Mouse (Mus musculus): ENCODE measurements around the gene Gm10961.

- no peak for TF ChIP-seq CTCF (IDR thresholded peaks at IDR 0.05)
- TF ChIP-seq EP300 (IDR thresholded peaks at IDR 0.05), result no peak
Measured at GRCm38 (mm10) chr3:107595938-107596461, 35.1 kb upstream of the Gm10961 start.

Data from lung, postnatal 0 days (tissue).